ENCODE assay signal across 12 mouse cellular contexts in genomic region chr2:72557161-72557560, GRCm38 (mm10).
DNase-seq lines count a peak whose midpoint lies in the region; ATAC-seq and TF ChIP-seq lines count a peak whose summit lies in the region.
"Had no signal": no experiment of that assay in that cellular context is flagged by ENCODE, and none has a peak within 500 bp of the region (broad histone marks: within the 10 kb centered on the region; RNA-seq: fewer than 3 reads in every experiment).

No protein-coding gene starts in this region.

- H3K4me2 ChIP-seq in kidney, embryonic 14.5 days (replicated peaks; ENCODE audit: low read depth, low read length): no peak overlapping the region
- peak overlapping the region; percentile 34 for H3K4me2 ChIP-seq in limb, embryonic 12.5 days
- H3K4me2 ChIP-seq: hindbrain, embryonic 12.5 days had no signal

- no peak overlapping the region for H3K9ac ChIP-seq in kidney, embryonic 14.5 days (ENCODE audit: low read depth, low read length)
- H3K9ac ChIP-seq in limb, embryonic 12.5 days (replicated peaks): peak overlapping the region; percentile 34; the same call in 1 of the 2 replicates
- H3K9ac ChIP-seq: hindbrain, embryonic 12.5 days had no signal

- no peak overlapping the region for H3K4me3 ChIP-seq in kidney, embryonic 14.5 days (ENCODE audit: low read length)
- no peak overlapping the region for H3K4me3 ChIP-seq in kidney, adult 2 months (ENCODE audit: insufficient read depth, low read depth, low read length)
- no peak overlapping the region for H3K4me3 ChIP-seq in limb, embryonic 12.5 days (replicated peaks)
- H3K4me3 ChIP-seq: hindbrain, embryonic 12.5 days had no signal

- no peaks in the 10 kb centered on the region for H3K36me3 ChIP-seq in kidney, embryonic 14.5 days (ENCODE audit: control insufficient read depth, insufficient read depth, low read length)
- no peaks in the 10 kb centered on the region for H3K36me3 ChIP-seq in kidney, adult 2 months (ENCODE audit: control insufficient read depth, insufficient read depth, low read length)
- H3K36me3 ChIP-seq in limb, embryonic 12.5 days: no peaks in the 10 kb centered on the region
- H3K36me3 ChIP-seq: hindbrain, embryonic 12.5 days had no signal

- peaks cover 11% of the 10 kb centered on the region for H3K4me1 ChIP-seq in kidney, embryonic 14.5 days (ENCODE audit: control insufficient read depth, insufficient read depth, low read length)
- no peaks in the 10 kb centered on the region for H3K4me1 ChIP-seq in kidney, adult 2 months (ENCODE audit: control insufficient read depth, insufficient read depth, low read length)
- H3K4me1 ChIP-seq in limb, embryonic 12.5 days (replicated peaks): peaks cover 31% of the 10 kb centered on the region

- H3K9me3 ChIP-seq in kidney, embryonic 14.5 days (ENCODE audit: control insufficient read depth, low read length): no peaks in the 10 kb centered on the region
- no peaks in the 10 kb centered on the region for H3K9me3 ChIP-seq in limb, embryonic 12.5 days
- H3K9me3 ChIP-seq: hindbrain, embryonic 12.5 days had no signal

- H3K27ac ChIP-seq in kidney, embryonic 14.5 days (ENCODE audit: low read depth, low read length): 0 out of 2 replicates have a peak overlapping the region, but pooled peaks have one; percentile 24
- H3K27ac ChIP-seq in kidney, adult 2 months (ENCODE audit: insufficient read depth, low read depth, low read length): no peak overlapping the region
- H3K27ac ChIP-seq in limb, embryonic 12.5 days: peak overlapping the region; percentile 93
- H3K27ac ChIP-seq: hindbrain, embryonic 12.5 days; macrophage had no signal

- no peak for TF ChIP-seq CTCF in kidney, adult 2 months (conservative IDR thresholded peaks at IDR 0.05; ENCODE audit: insufficient read depth, insufficient read length, low read depth, low read length)

- no peak for ATAC-seq in kidney, embryonic 14.5 days (ENCODE audit: low FRiP score, low TSS enrichment)
- no peak for ATAC-seq in limb, embryonic 12.5 days (ENCODE audit: insufficient number of reproducible peaks, insufficient read depth, low FRiP score, low TSS enrichment, low read depth)

- TF ChIP-seq POLR2A in kidney, adult 2 months (IDR thresholded peaks at IDR 0.05; ENCODE audit: low read depth, low read length): no peak

- 38% methylated on average over 3 of the region's 3 CpGs for WGBS in kidney, embryonic 14.5 days
- WGBS in kidney, adult 2 months: 44% methylated on average over 3 of the region's 3 CpGs
- 12% methylated on average over 3 of the region's 3 CpGs for whole genome bisulfite sequencing in limb, embryonic 12.5 days

- DNase-seq in kidney, adult 2 months: no peak
- DNase-seq in urinary bladder, postnatal 14 days (ENCODE audit: low spot score): peak; percentile 13
- no peak for DNase-seq in urinary bladder, adult 2 months (ENCODE audit: low spot score)
- no peak for DNase-seq in thymus, postnatal 10 days (ENCODE audit: low spot score in 2 of 2)
- no peak for DNase-seq in right cerebral cortex, adult 18-20 months
- DNase-seq: adrenal gland, postnatal 14 days; cerebellum, adult 18-20 months; thymus, postnatal 36 days had no signal

- no peaks in the 10 kb centered on the region for H3K27me3 ChIP-seq in kidney, embryonic 14.5 days (ENCODE audit: control insufficient read depth, insufficient read depth, low read length)
- no peaks in the 10 kb centered on the region for H3K27me3 ChIP-seq in kidney, adult 2 months (replicated peaks; ENCODE audit: control insufficient read depth, insufficient read depth, low read length)
- H3K27me3 ChIP-seq in limb, embryonic 12.5 days: no peaks in the 10 kb centered on the region
- H3K27me3 ChIP-seq: hindbrain, embryonic 12.5 days had no signal
